Mouse (Mus musculus) liver, embryonic 12.5 days (tissue): ENCODE measurements around the gene Tmem184a. TPM values are rescaled to one million over a fixed set of nuclear protein-coding genes. Genes with fewer than 3 reads are reported as not detected.
A peak's percentile ranks its signal among the peaks of the same experiment; 100 is the strongest.

ENCODE experiments used
- ATAC-seq: fragments of 200-750 bp; cut with Nextera tagmentation; 2 replicates; pipeline ENCODE4 v1.8.0; 2017; ENCODE audit warnings: moderate number of reproducible peaks, mild to moderate bottlenecking, moderate library complexity
- H3K27ac ChIP-seq: fragments of 300-500 bp; sonication (generic); 2 replicates; pipeline ENCODE4 v1.5.1; 2016; ENCODE audit warnings: mild to moderate bottlenecking
- H3K27me3 ChIP-seq: fragments of 300-500 bp; sonication (generic); replicated peaks from 2 replicates; pipeline ENCODE4 v1.6.1; 2016; ENCODE audit warnings: mild to moderate bottlenecking, moderate library complexity
- H3K36me3 ChIP-seq: fragments of 300-500 bp; sonication (generic); 2 replicates; pipeline ENCODE4 v1.6.1; 2016; ENCODE audit warnings: mild to moderate bottlenecking, moderate library complexity
- H3K4me1 ChIP-seq: fragments of 300-500 bp; sonication (generic); 2 replicates; pipeline ENCODE4 v1.6.1; 2016
- H3K4me2 ChIP-seq: fragments of 300-500 bp; sonication (generic); 2 replicates; pipeline ENCODE4 v1.6.1; 2016; ENCODE audit warnings: mild to moderate bottlenecking, moderate library complexity
- H3K4me3 ChIP-seq: fragments of 300-500 bp; sonication (generic); 2 replicates; pipeline ENCODE4 v1.5.1; 2016; ENCODE audit warnings: mild to moderate bottlenecking, moderate library complexity
- H3K9ac ChIP-seq: fragments of 300-500 bp; sonication (generic); 2 replicates; pipeline ENCODE4 v1.6.1; 2016; ENCODE audit warnings: mild to moderate bottlenecking, moderate library complexity
- H3K9me3 ChIP-seq: fragments of 300-500 bp; sonication (generic); replicated peaks from 2 replicates; pipeline ENCODE4 v1.6.1; 2016; ENCODE audit warnings: mild to moderate bottlenecking, moderate library complexity
- WGBS: fragments of 180-500 bp; shearing (Covaris S2); methylation state at CpG from one replicate; pipeline ENCODE4 v1.1.7; 2016; ENCODE audit not compliant: insufficient replicate concordance; 5-methylcytosine and 5-hydroxymethylcytosine counted together
- polyA plus RNA-seq: library from polyadenylated mRNA; unstranded; fragments of >200 nt; fragmentation: Nextera tagmentation; extraction: Ambion mirVana; gene quantifications from 2 replicates; pipeline ENCODE4 v1.2.1, GENCODE M21; 2016

The Tmem184a gene
- polyA plus RNA-seq, 1 experiment from 2014 or later: 1.6 TPM

DNA sequence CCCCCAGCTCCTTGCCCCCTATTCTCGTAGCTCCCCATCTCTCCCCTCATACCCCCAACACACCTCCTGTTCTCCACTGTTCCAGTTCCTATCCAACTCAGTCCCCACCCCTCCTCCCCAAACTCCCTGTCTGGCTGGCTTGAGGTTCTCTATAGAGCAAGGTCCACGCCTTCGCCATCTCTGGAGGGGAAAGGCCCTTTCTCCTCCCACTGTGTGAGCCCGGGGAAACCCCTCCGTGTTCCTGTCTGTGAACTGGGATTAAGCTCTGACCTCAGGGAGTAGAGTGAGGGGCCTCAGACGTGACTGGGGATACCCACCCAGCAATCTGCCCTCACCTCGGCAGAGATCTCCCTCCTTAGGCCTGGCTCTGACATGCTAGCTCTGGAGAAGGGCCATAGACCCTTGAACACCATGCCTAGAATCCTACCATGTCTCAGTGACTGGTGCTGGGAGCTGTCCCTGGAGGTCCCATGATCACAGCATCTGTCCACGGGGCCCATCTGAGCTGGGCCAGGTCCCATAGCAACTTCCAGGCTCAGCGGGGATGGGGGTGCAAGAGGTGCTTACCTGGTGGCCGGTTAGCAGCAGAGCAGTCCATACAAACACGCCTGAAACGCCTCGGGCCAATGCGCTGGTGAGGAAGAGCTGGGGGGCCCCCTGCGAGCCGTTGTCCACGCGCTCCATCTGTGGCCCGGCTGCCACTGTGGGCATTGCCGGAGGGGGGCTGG lies 7.2 kb downstream of the Tmem184a start:
- no peaks in the 10 kb centered on the region; the same call in 1 of the 2 replicates for H3K9me3 ChIP-seq
- ATAC-seq: no peak
- H3K9ac ChIP-seq: peak overlapping the region; percentile 56
- H3K27me3 ChIP-seq: peaks cover 23% of the 10 kb centered on the region
- peak overlapping the region; percentile 57 for H3K27ac ChIP-seq
- H3K4me3 ChIP-seq: peak overlapping the region; percentile 5; the same call in 1 of the 2 replicates
- 67% methylated on average over 20 of the region's 20 CpGs for WGBS
- H3K4me2 ChIP-seq: peak overlapping the region; percentile 40
- peaks cover 83% of the 10 kb centered on the region for H3K4me1 ChIP-seq
- peaks cover 7% of the 10 kb centered on the region for H3K36me3 ChIP-seq

- WGBS: 57% methylated on average over 15 of the region's 15 CpGs
- H3K9me3 ChIP-seq: no peaks in the 10 kb centered on the region; the same call in 1 of the 2 replicates
- H3K9ac ChIP-seq: peak overlapping the region; percentile 56
- peak overlapping the region; percentile 40 for H3K4me2 ChIP-seq
- H3K4me1 ChIP-seq: peaks cover 80% of the 10 kb centered on the region
- H3K27me3 ChIP-seq: peaks cover 23% of the 10 kb centered on the region
- H3K4me3 ChIP-seq: no peak overlapping the region
- peaks cover 13% of the 10 kb centered on the region for H3K36me3 ChIP-seq
- ATAC-seq: peak; percentile 65
- peak overlapping the region; percentile 57 for H3K27ac ChIP-seq
Measured at GRCm38 (mm10) chr5:139811677-139812397, 7.9 kb downstream of the Tmem184a start.

- no peak overlapping the region for H3K4me3 ChIP-seq
- no peak overlapping the region for H3K4me2 ChIP-seq
- H3K27me3 ChIP-seq: peaks cover 20% of the 10 kb centered on the region
- WGBS: 39% methylated on average over 4 of the region's 4 CpGs
- ATAC-seq: no peak
- peaks cover 80% of the 10 kb centered on the region for H3K4me1 ChIP-seq
- peak overlapping the region; percentile 73; the same call in 1 of the 2 replicates for H3K27ac ChIP-seq
- no peak overlapping the region for H3K9ac ChIP-seq
- H3K9me3 ChIP-seq: no peaks in the 10 kb centered on the region; the same call in 1 of the 2 replicates
- peaks cover 21% of the 10 kb centered on the region for H3K36me3 ChIP-seq
Measured at GRCm38 (mm10) chr5:139809397-139809796, 10.3 kb downstream of the Tmem184a start.

DNA sequence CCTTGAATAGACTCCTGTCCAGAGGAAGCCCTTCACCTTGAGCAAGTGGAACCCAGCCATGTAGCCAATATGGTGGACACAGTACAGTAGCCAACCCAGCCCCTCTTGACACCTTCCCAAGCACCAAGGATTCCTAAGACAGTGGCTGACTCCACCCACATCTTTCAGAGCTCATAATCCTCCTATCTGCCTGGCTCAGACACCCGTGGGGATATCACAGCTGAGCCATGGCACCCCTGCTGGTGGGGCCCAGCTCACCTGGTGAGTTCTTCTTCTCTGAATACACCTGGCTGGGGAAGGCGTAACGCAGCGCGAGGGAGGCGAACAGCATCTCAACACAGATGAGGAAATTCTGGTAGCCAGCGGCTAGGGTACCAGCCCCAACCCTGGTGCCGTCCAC lies 13.8 kb downstream of the Tmem184a start:
- Histone ChIP-seq H3K27ac (peak overlapping the region; percentile 100), H3K36me3 (peaks cover 41% of the 10 kb centered on the region), H3K4me2 (peak overlapping the region; percentile 69), H3K9me3 (no peaks in the 10 kb centered on the region; the same call in 1 of the 2 replicates), H3K9ac (peak overlapping the region; percentile 70), H3K27me3 (no peaks in the 10 kb centered on the region), H3K4me3 (no peak overlapping the region), H3K4me1 (peaks cover 79% of the 10 kb centered on the region)
- 74% methylated on average over 8 of the region's 8 CpGs for WGBS
- ATAC-seq: peak; percentile 24

DNA sequence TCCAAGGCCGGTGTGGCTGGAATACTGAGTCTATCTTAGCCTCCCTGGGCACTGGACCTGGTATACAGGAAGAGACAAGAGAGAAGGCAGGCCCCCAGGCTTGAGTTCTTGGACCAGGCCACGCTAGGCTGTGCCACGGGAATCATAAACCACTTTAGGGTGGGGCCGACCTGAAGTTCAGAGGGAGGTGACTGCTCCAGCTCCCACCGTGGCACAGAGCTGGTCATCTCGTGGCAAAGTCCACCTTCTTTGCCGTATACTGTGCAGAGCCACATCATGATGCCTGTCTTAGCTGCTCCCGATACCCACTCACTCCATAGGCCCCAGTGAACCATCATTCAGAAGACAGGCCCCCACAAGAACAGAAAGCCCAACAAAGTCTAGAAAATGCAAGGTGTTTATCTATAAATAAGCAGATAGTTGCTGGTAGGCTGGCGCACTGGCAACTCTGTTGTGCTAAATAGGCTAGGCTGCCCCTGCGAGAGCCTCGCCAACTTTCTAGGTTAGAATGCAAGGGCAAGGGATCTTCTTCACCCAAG lies 15.1 kb downstream of the Tmem184a start:
- Histone ChIP-seq H3K4me3 (peak overlapping the region; percentile 20; the same call in 1 of the 2 replicates), H3K27ac (peak overlapping the region; percentile 100), H3K4me2 (peak overlapping the region; percentile 69), H3K9me3 (no peaks in the 10 kb centered on the region; the same call in 1 of the 2 replicates), H3K27me3 (no peaks in the 10 kb centered on the region), H3K4me1 (peaks cover 74% of the 10 kb centered on the region), H3K9ac (peak overlapping the region; percentile 70), H3K36me3 (peaks cover 54% of the 10 kb centered on the region)
- ATAC-seq: peak; percentile 44
- 23% methylated on average over 11 of the region's 11 CpGs for WGBS

- Histone ChIP-seq H3K27me3 (no peaks in the 10 kb centered on the region), H3K36me3 (peaks cover 59% of the 10 kb centered on the region), H3K4me2 (peak overlapping the region; percentile 69), H3K9ac (peak overlapping the region; percentile 70), H3K9me3 (no peaks in the 10 kb centered on the region; the same call in 1 of the 2 replicates), H3K4me1 (peaks cover 72% of the 10 kb centered on the region), H3K27ac (peak overlapping the region; percentile 100), H3K4me3 (peak overlapping the region; percentile 36)
- 5% methylated on average over 6 of the region's 6 CpGs for WGBS
- peak; percentile 96 for ATAC-seq
Measured at GRCm38 (mm10) chr5:139804107-139804551, 15.6 kb downstream of the Tmem184a start.

GRCm38 (mm10) chr5:139803601-139804102 lies 16.1 kb downstream of the Tmem184a start:
- peak; percentile 50 for ATAC-seq
- Histone ChIP-seq H3K27ac (peak overlapping the region; percentile 100), H3K9me3 (no peaks in the 10 kb centered on the region; the same call in 1 of the 2 replicates), H3K4me2 (peak overlapping the region; percentile 69), H3K4me3 (peak overlapping the region; percentile 36), H3K4me1 (peaks cover 74% of the 10 kb centered on the region), H3K27me3 (no peaks in the 10 kb centered on the region), H3K9ac (peak overlapping the region; percentile 70), H3K36me3 (peaks cover 64% of the 10 kb centered on the region)
- 9% methylated on average over 12 of the region's 12 CpGs for WGBS

DNA sequence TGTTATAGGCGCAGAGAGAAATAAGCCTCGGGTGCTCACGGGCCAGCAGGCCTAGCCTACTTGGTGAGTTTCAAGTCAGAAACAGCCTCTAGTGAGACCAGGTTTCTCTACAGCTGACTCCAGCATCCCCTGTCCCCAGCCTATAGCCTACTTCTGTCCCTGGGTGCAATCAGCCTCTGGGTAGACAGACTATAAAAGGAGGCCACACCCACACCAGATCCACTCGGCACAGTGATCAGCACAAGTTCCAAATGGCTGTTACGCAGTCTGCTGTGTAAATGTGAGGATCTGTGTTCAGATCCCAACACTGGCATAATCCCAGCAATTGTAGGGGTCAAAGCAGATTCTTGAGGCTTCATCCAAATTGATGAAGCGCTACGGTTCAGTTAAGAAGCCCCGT lies 16.6 kb downstream of the Tmem184a start:
- Histone ChIP-seq H3K9me3 (no peaks in the 10 kb centered on the region; the same call in 1 of the 2 replicates), H3K27me3 (no peaks in the 10 kb centered on the region), H3K36me3 (peaks cover 67% of the 10 kb centered on the region), H3K4me1 (peaks cover 75% of the 10 kb centered on the region), H3K9ac (peak overlapping the region; percentile 70), H3K4me3 (peak overlapping the region; percentile 36), H3K4me2 (peak overlapping the region; percentile 69), H3K27ac (peak overlapping the region; percentile 100)
- WGBS: 63% methylated on average over 8 of the region's 8 CpGs
- ATAC-seq: peak; percentile 30; the same call in 1 of the 2 replicates

DNA sequence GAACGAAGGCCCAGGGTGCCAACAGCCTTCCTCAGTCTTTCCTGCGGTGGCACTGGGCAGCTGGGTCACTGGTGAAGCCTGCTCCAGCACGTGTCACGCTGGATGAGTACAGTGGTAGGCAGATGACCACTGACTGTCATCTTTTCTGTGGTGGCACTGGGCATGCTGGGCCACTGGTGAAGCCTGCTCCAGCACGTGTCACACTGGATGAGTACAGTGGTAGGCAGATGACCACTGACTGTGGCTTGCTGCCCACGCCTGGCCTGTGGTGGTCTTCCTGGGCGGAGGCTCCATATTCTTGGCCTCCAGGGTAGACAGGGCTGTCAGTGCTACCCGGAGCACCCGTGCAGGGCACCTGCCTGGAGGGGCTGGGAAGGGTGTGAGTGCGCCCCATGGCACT lies 17.8 kb downstream of the Tmem184a start:
- ATAC-seq: no peak
- peak overlapping the region; percentile 100 for H3K27ac ChIP-seq
- H3K27me3 ChIP-seq: no peaks in the 10 kb centered on the region
- H3K4me1 ChIP-seq: peaks cover 85% of the 10 kb centered on the region
- H3K9me3 ChIP-seq: no peaks in the 10 kb centered on the region
- no peak overlapping the region for H3K4me2 ChIP-seq
- H3K36me3 ChIP-seq: peaks cover 68% of the 10 kb centered on the region
- WGBS: 90% methylated on average over 10 of the region's 10 CpGs
- no peak overlapping the region for H3K4me3 ChIP-seq
- peak overlapping the region; percentile 70; the same call in 1 of the 2 replicates for H3K9ac ChIP-seq

DNA sequence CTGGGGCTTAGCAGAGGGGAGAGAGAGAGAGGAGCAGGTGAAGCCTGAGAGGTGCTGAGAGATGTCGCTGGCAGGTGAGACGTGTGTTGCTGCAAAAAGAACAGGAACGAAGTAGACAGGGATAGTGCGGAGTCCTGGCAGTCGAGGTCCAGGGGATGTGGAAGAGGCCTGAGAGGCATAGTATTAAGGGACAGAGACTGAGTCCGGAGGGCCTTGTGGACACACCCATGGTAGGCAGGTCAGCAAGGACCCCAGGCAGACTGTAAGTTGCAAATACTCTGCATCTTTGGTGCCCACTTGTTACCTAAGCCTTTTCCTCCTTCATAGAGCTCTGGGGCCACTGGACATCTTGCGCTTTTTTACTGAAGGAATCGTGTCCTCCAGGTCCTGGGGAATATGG lies 18.5 kb downstream of the Tmem184a start:
- peaks cover 85% of the 10 kb centered on the region for H3K4me1 ChIP-seq
- H3K27me3 ChIP-seq: no peaks in the 10 kb centered on the region
- no peaks in the 10 kb centered on the region for H3K9me3 ChIP-seq
- H3K4me3 ChIP-seq: no peak overlapping the region
- H3K27ac ChIP-seq: peak overlapping the region; percentile 100
- H3K4me2 ChIP-seq: no peak overlapping the region
- no peak for ATAC-seq
- H3K9ac ChIP-seq: no peak overlapping the region
- peaks cover 68% of the 10 kb centered on the region for H3K36me3 ChIP-seq
- WGBS: 92% methylated on average over 8 of the region's 8 CpGs

DNA sequence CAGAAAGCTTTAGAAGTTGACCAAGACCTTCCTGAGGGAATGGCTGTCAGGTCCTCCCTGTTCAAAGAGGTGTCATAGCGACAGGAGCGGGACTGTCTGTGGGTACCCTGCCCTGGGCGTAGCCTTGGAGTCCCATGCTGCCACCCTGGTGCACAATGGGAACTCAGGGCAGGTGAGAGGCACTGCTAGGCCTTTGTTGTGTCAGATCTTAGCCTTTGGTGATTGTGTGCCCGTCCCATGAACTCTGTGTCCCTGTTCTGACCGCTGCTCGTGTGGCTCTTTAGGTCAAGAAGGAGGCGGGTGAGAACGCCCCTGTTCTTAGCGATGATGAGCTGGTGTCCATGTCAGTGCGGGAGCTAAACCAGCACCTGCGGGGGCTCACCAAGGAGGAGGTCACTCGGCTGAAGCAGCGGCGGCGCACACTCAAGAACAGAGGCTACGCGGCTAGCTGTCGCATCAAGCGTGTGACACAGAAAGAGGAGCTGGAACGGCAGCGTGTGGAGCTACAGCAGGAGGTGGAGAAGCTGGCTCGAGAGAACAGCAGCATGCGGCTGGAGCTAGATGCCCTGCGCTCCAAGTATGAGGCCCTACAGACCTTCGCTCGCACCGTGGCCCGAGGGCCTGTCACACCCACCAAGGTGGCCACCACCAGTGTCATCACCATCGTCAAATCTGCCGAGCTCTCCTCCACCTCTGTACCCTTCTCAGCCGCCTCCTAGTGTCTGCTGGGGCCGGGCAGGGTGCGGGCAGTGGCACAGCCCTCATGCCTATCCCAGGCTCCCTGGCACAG lies 19.7 kb downstream of the Tmem184a start:
- H3K27ac ChIP-seq: peak overlapping the region; percentile 100
- H3K4me3 ChIP-seq: no peak overlapping the region
- peaks cover 79% of the 10 kb centered on the region for H3K36me3 ChIP-seq
- H3K4me2 ChIP-seq: no peak overlapping the region
- H3K27me3 ChIP-seq: no peaks in the 10 kb centered on the region
- no peak overlapping the region for H3K9ac ChIP-seq
- WGBS: 91% methylated on average over 33 of the region's 33 CpGs
- peaks cover 85% of the 10 kb centered on the region for H3K4me1 ChIP-seq
- no peaks in the 10 kb centered on the region for H3K9me3 ChIP-seq
- ATAC-seq: no peak
